Mouse (Mus musculus) adipose tissue, adult 10 weeks (tissue): ENCODE results near the gene Kpna7. TPM values are rescaled to one million over a fixed set of nuclear protein-coding genes. Genes with fewer than 3 reads are reported as not detected.

Experiments used
- polyA plus RNA-seq: library from polyadenylated mRNA; stranded (reverse); fragments of 350-450 nt; fragmentation: Illumina TruSeq; extraction: RNeasy Lipid Tissue Mini Kit (QIAGEN cat#74804); gene quantifications from one replicate; pipeline ENCODE4 v1.2.3, GENCODE M21; 2014; ENCODE audit warnings: low read depth, low replicate concordance

Kpna7 gene
- 0.11 TPM for polyA plus RNA-seq

GRCm38 (mm10) chr5:145083632-145084451 is at the start of gene Kpna7, which contains the start of gene Arpc1a:
Gene Kpna7 (minus strand): TSS chr5:145084030.
Gene Arpc1a (plus strand): TSS chr5:145083830.

DNA sequence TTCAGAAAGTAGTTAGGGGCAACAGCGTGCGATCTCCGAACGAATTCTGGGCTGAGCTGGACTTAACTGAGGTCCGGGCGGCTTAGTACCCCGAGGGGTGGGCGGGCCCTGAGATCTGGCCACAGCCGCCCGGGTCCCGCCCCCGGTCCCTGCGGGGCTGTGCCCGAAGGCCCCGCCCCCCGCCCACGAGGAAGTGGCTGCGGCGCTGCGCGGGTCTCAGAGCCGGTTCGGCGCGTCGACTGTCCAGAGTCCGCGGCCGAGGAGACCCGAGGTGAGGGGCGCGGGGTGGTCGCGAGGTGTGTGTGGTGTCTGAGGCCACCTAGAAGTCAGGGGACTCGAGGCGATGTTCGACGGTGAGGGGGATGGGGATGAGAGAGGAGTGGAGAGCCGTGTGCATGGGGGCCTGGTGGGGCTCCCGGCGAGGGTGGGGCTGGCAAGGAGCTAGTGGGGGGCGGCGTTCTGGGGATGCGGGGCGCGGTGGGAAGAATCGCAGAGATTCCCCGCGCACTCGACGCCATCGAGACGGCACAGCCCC is 30.3 kb upstream of the Kpna7 start, which contains the start of gene Arpc1b:
Gene Arpc1b, plus strand, starts transcription at position 145 of the 535 bp plus-strand sequence.

GRCm38 (mm10) chr5:145042690-145043089 is 41.1 kb downstream of the Kpna7 start, which contains the start of gene 1700018F24Rik:
Gene 1700018F24Rik (plus strand): TSS chr5:145042990.

DNA sequence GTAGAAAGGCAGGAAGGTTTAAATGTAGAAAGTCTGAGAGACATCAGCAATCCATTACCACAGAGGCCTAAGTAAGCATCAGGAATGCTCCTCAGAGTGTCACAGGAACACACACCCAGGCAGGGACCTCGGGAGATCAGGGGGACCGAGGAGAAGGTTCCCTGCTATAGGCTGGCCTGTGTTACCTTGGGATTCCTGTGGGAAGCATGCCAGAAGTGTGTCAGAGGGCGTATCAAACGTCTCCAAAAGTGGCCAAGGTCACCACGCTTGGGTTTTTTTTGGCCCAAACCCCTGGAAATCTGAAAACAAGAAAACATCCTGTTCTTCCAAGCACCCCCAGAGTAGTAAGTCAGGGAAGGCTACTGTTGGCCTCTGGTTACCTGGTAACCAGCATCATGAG is 51.4 kb downstream of the Kpna7 start, which contains the start of gene Gm4871:
Gene Gm4871, minus strand, starts transcription at position 364 of the 400 bp plus-strand sequence.

GRCm38 (mm10) chr5:144965639-144966351 is 118.0 kb downstream of the Kpna7 start, which contains the start of gene Smurf1:
Gene Smurf1 (minus strand): TSS chr5:144965847.

Other genes starting within 250 kb of the Kpna7 start
- gene Smurf1, start 118.2 kb downstream of the Kpna7 start, polyA plus RNA-seq = 24.7 TPM
- 1.9 TPM for gene Gm4871, start 51.3 kb downstream of the Kpna7 start, polyA plus RNA-seq
- gene 1700018F24Rik, start 41.0 kb downstream of the Kpna7 start, polyA plus RNA-seq = 2.1 TPM
- gene Arpc1a, start 200 bp downstream of the Kpna7 start, polyA plus RNA-seq = 144 TPM
- 316 TPM for gene Arpc1b, start 30.2 kb upstream of the Kpna7 start, polyA plus RNA-seq
- 75.4 TPM for gene Pdap1, start 56.2 kb upstream of the Kpna7 start, polyA plus RNA-seq
- 100 TPM for gene Bud31, start 56.3 kb upstream of the Kpna7 start, polyA plus RNA-seq
- 14.8 TPM for gene Ptcd1, start 83.1 kb upstream of the Kpna7 start, polyA plus RNA-seq
- 19.5 TPM for gene Cpsf4, start 83.2 kb upstream of the Kpna7 start, polyA plus RNA-seq
- gene Atp5j2, start 108.0 kb upstream of the Kpna7 start, polyA plus RNA-seq = 228 TPM
- gene Zkscan14, start 117.8 kb upstream of the Kpna7 start, polyA plus RNA-seq = 8.3 TPM
- gene Zkscan5, start 120.5 kb upstream of the Kpna7 start, polyA plus RNA-seq = 10.3 TPM
- 23.3 TPM for gene Zfp655, start 147.7 kb upstream of the Kpna7 start, polyA plus RNA-seq
- gene Zscan25, start 196.5 kb upstream of the Kpna7 start, polyA plus RNA-seq = 14.2 TPM